Mouse (Mus musculus) MN1 (cell line): Measurements from ENCODE around the gene Pgpep1.

Experiments used
- DNase-seq: peaks from one replicate; pipeline ENCODE4 v3.0.0-alpha.2; 2016; ENCODE audit warnings: low spot score

The Pgpep1 gene

GRCm38 (mm10) chr8:70632346-70632892, 27.8 kb downstream of the Pgpep1 start, which contains the start of gene Gdf15:
Gene Gdf15 (minus strand): TSS chr8:70632456.
- DNase-seq, result no peak

GRCm38 (mm10) chr8:70631436-70631835, 28.8 kb downstream of the Pgpep1 start:
- peak; percentile 88 for DNase-seq

DNA sequence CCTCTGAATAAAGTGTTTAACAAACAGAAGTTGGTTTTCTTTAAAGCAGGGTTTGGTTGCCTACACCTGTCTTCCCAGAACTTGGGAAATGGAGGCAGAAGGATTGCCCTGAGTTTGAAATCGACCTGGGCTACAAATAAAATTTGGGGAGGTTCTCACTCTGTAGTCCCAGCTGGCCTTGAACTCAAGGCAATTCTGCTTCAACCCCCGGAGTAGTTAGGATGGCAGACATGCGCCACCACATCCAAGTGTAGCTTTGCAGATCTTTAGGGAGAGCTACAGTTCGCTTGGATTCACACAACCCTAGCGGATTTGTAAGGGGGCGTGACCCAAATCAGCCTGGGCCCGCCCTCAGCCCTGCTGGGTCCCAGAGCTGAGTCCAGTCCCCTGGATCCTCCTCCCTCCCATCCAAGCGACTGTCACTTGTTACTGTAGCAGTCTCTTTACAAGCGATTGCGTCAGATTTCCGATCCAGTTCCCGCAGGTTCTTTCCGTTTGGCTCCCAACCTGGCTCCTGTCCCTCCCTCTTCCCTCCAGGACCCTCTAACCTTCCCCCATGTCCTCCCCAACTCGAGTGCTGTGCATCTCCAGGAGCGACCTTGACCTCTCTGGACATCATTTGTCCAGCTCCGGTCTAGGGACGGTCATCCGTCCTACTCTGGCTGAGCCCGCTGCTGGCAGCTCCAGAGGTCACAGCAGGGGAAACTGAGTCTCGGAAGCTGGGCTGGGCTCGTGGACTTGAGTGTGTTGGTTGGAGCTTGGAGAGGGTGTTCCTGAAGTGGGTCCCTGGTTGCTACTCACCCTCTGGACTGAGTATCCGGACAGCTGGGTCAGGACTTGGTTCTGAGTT, 29.4 kb downstream of the Pgpep1 start:
- peak; percentile 93 for DNase-seq

GRCm38 (mm10) chr8:70629574-70630531, 30.3 kb downstream of the Pgpep1 start:
- peak; percentile 96 for DNase-seq

GRCm38 (mm10) chr8:70628986-70629490, 31.1 kb downstream of the Pgpep1 start:
- DNase-seq, result no peak

DNA sequence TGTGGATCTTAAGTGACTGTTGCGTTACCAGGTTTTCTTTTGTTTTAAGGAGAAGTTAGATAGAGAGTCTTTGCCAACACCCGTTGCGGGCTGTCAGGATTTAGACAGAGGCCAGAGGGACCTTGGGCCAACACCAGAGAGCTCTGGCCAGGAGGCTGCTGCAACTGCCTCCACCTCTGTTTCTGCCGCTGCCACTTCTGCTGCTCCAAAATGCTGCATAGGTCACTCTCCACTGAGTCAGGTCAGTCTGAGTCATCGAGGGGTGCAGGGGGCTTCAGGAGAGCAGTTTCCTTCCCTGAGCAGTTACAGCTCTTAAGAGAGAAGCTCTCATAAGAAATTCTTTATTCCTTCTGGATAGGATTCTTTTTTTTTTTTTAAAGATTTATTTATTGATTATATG, 33.1 kb downstream of the Pgpep1 start:
- DNase-seq, result no peak

DNA sequence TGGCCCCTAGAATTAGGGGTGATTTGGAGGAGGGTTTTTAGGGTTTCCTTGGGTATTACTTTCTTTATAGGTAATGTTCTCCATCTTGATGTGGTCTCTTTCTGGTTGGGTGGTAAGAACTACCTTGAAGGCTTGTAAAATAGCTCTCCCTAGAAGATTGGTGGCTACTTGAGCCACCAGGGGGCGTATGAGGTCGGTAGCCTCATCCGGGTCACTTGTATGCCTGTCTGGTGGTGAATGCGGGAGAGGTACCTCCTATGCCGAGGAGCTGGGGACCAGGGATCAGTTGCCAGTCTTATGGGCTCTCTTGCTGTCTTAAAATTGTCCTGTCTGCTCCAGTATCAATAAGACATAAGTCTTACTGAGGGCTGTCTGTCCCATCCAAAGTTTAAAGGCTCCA, 35.1 kb downstream of the Pgpep1 start:
- no peak for DNase-seq

DNA sequence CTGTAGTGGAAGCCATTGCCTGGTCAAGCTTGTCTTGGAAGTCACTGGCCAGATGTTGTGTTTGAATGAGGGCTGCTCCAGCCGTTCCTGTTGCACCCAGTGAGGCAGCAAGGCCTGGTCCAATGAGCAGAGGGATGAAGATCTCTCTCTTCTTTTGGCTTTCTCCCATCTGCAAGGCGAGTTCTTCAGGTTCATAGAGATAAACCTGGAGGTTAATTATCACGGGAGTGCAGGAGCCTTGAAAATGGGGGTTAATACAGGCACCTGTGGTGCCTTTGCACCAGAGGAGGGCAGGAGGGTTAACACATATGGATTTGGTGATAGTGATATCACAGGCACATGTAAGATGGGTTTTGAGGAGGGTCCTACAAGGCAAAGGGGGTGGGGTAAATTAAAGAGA, 38.0 kb downstream of the Pgpep1 start:
- no peak for DNase-seq

GRCm38 (mm10) chr8:70618888-70619334, 41.3 kb downstream of the Pgpep1 start:
- DNase-seq, result no peak

- DNase-seq, result no peak
Measured at GRCm38 (mm10) chr8:70617985-70618384, 42.2 kb downstream of the Pgpep1 start.

- no peak for DNase-seq
Measured at GRCm38 (mm10) chr8:70616645-70617044, 43.5 kb downstream of the Pgpep1 start.

GRCm38 (mm10) chr8:70615894-70616293, 44.3 kb downstream of the Pgpep1 start, which contains the start of gene Lrrc25:
Gene Lrrc25 (plus strand): TSS chr8:70616155.
- DNase-seq, result no peak

GRCm38 (mm10) chr8:70615281-70615680, 44.9 kb downstream of the Pgpep1 start:
- DNase-seq, result no peak

- no peak for DNase-seq
Measured at GRCm38 (mm10) chr8:70614469-70614868, 45.7 kb downstream of the Pgpep1 start.

GRCm38 (mm10) chr8:70613763-70614162, 46.4 kb downstream of the Pgpep1 start:
- no peak for DNase-seq

GRCm38 (mm10) chr8:70611849-70612248, 48.3 kb downstream of the Pgpep1 start:
- peak; percentile 92 for DNase-seq

DNA sequence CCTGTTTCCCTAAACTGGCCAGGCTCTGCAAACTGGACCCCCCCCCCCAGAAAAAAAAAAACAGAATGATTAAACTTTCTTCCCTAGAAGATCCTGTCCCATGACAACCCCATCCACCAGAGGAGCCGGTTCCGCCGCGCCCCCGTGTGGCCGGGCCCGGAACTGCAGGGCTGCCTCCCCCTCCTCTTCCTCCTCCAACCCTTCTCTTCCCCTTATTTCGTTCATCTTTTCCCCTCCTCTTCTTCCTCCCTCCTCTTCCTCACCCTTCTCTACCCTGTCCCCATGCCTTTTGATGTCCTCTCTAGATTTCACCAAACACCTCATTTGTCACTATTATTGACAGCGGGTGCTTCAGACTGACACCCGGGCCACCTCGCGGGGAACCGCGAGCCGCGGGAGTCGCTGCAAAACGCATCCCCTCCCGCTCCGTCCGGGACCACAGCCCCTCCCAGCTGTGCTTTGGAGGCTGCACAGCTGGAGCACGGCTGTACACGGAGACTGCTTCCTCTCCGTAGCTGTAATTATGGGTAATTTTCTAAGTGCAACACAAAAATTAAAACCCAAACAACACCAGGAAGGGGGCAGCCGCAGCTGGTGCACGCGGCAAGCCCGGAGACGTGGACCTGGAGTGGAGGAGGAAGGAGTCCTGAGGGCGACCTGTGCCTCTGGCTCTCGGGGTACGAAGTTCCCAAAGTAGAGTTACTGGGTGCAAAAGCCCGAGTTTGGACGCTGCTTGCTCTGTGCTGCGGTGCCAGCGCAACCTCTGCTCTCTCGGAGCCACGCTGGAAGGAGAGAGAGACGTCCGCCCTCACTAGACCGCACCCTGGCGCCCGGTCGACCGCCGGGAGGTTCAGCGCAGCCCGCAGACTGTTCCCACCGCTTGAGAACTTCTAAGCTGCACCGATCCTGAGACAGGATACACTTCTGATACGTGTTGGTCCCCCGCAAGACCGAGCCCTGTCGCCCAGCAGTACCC, 49.1 kb downstream of the Pgpep1 start:
- peak; percentile 85 for DNase-seq

- peak; percentile 95 for DNase-seq
Measured at GRCm38 (mm10) chr8:70609849-70610795, 50.1 kb downstream of the Pgpep1 start.

DNA sequence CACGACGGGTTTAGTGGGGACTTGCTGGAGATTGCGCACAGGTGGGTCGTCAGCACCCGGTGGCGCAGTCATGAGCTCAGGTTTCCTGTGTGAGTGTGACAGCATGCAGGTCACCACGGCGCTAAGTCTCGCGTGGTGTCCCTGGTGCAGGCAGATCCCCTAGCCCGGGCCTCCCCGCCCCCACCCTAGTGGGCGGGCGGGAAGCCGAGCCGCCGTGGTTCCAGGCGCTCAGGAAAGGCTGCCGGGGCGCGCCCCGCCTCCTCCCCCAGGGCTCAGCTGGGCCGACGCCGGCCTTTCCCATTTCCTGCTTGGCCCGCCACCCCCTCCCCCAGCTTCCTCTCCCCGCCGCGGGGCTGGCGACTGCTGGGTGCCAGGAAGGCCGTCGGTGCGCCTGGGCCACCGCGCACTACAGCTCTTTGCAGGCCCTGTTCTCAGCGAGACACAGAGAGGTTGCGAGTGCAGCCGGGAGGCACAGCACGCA, 50.8 kb downstream of the Pgpep1 start:
- DNase-seq, result peak; percentile 98
